Mouse (Mus musculus): ENCODE results near the gene Pptc7. TPM values are rescaled to one million over a fixed set of nuclear protein-coding genes. Genes with fewer than 3 reads are reported as not detected.

Pptc7 gene
- total RNA-seq, 1 experiment, result 21.1 TPM

GRCm38 (mm10) chr5:122278946-122279345, 5.2 kb upstream of the Pptc7 start:
- Histone ChIP-seq H3K9me3 (ENCODE audit: control insufficient read depth, insufficient read depth, low read depth, low read length) (no peaks in the 10 kb centered on the region), H3K4me1 (ENCODE audit: control insufficient read depth in 2 of 2, insufficient read depth in 2 of 2, low read length in 2 of 2, poor library complexity in 1 of 2) (peaks cover 0 to 15% of the 10 kb centered on the region in 2 experiments; a peak in 3 of 4 replicates), H3K36me3 (ENCODE audit: control insufficient read depth, insufficient read depth, low read length, poor library complexity, severe bottlenecking) (no peaks in the 10 kb centered on the region), H3K9ac (ENCODE audit: insufficient read depth, low read depth, low read length, poor library complexity, severe bottlenecking) (no peak overlapping the region), H3K27ac (ENCODE audit: insufficient read depth, low read depth, low read length, poor library complexity, severe bottlenecking) (no peak overlapping the region), H3K4me3 (ENCODE audit: insufficient read depth in 1 of 2, low read depth in 1 of 2, low read length in 2 of 2, poor library complexity in 1 of 2, severe bottlenecking in 1 of 2) (no peak overlapping the region)
- in situ Hi-C loops (cut with MboI; ENCODE audit: low sequenced_read_pairs in 2 of 2, unreplicated experiment in 2 of 2), result no loop called here
- DNase-seq (ENCODE audit: low read depth, low spot score), result no peak
- TF ChIP-seq HCFC1 (IDR thresholded peaks at IDR 0.05; ENCODE audit: borderline replicate concordance, insufficient read depth, low read length) (no peak), MAFK (IDR thresholded peaks at IDR 0.05; ENCODE audit: insufficient read depth, low read depth, low read length) (no peak), CHD2 (IDR thresholded peaks at IDR 0.05; ENCODE audit: low read depth, low read length) (no peak), ZNF384 (IDR thresholded peaks at IDR 0.05; ENCODE audit: low read depth, low read length) (no peak), ZC3H11A (IDR thresholded peaks at IDR 0.05; ENCODE audit: borderline replicate concordance, low read depth, low read length) (no peak)

- H3K4me3 ChIP-seq (ENCODE audit: insufficient read depth in 1 of 2, low read depth in 1 of 2, low read length in 2 of 2, poor library complexity in 1 of 2, severe bottlenecking in 1 of 2), result no peak overlapping the region
- H3K36me3 ChIP-seq (ENCODE audit: control insufficient read depth, insufficient read depth, low read length, poor library complexity, severe bottlenecking), result no peaks in the 10 kb centered on the region
- H3K9me3 ChIP-seq (ENCODE audit: control insufficient read depth, insufficient read depth, low read depth, low read length), result no peaks in the 10 kb centered on the region
- H3K27ac ChIP-seq (ENCODE audit: insufficient read depth, low read depth, low read length, poor library complexity, severe bottlenecking), result no peak overlapping the region
- TF ChIP-seq CHD2 (IDR thresholded peaks at IDR 0.05; ENCODE audit: low read depth, low read length) (no peak), MAFK (IDR thresholded peaks at IDR 0.05; ENCODE audit: insufficient read depth, low read depth, low read length) (no peak), HCFC1 (IDR thresholded peaks at IDR 0.05; ENCODE audit: borderline replicate concordance, insufficient read depth, low read length) (no peak), ZC3H11A (IDR thresholded peaks at IDR 0.05; ENCODE audit: borderline replicate concordance, low read depth, low read length) (no peak), ZNF384 (IDR thresholded peaks at IDR 0.05; ENCODE audit: low read depth, low read length) (no peak)
- peaks cover 0 to 12% of the 10 kb centered on the region in 2 experiments; a peak in 3 of 4 replicates for H3K4me1 ChIP-seq (ENCODE audit: control insufficient read depth in 2 of 2, insufficient read depth in 2 of 2, low read length in 2 of 2, poor library complexity in 1 of 2)
- in situ Hi-C loops (cut with MboI; ENCODE audit: low sequenced_read_pairs in 2 of 2, unreplicated experiment in 2 of 2), result no loop called here
- no peak overlapping the region for H3K9ac ChIP-seq (ENCODE audit: insufficient read depth, low read depth, low read length, poor library complexity, severe bottlenecking)
- DNase-seq (ENCODE audit: low read depth, low spot score), result no peak
Measured at GRCm38 (mm10) chr5:122279799-122280421, 4.3 kb upstream of the Pptc7 start.

GRCm38 (mm10) chr5:122280422-122280826, 3.7 kb upstream of the Pptc7 start:
- Histone ChIP-seq H3K9me3 (ENCODE audit: control insufficient read depth, insufficient read depth, low read depth, low read length) (no peaks in the 10 kb centered on the region), H3K36me3 (ENCODE audit: control insufficient read depth, insufficient read depth, low read length, poor library complexity, severe bottlenecking) (no peaks in the 10 kb centered on the region), H3K9ac (ENCODE audit: insufficient read depth, low read depth, low read length, poor library complexity, severe bottlenecking) (no peak overlapping the region), H3K4me3 (ENCODE audit: insufficient read depth in 1 of 2, low read depth in 1 of 2, low read length in 2 of 2, poor library complexity in 1 of 2, severe bottlenecking in 1 of 2) (0 out of 4 replicates have a peak overlapping the region, but pooled peaks of 1 of the 2 experiments have one; percentile 32), H3K27ac (ENCODE audit: insufficient read depth, low read depth, low read length, poor library complexity, severe bottlenecking) (no peak overlapping the region), H3K4me1 (ENCODE audit: control insufficient read depth in 2 of 2, insufficient read depth in 2 of 2, low read length in 2 of 2, poor library complexity in 1 of 2) (peaks cover 0 to 8% of the 10 kb centered on the region in 2 experiments; a peak in 3 of 4 replicates)
- no peak for DNase-seq (ENCODE audit: low read depth, low spot score)
- no peak for TF ChIP-seq ZNF384 (IDR thresholded peaks at IDR 0.05; ENCODE audit: low read depth, low read length)
- TF ChIP-seq CHD2 (IDR thresholded peaks at IDR 0.05; ENCODE audit: low read depth, low read length), result no peak
- TF ChIP-seq HCFC1 (IDR thresholded peaks at IDR 0.05; ENCODE audit: borderline replicate concordance, insufficient read depth, low read length), result no peak
- no peak for TF ChIP-seq MAFK (IDR thresholded peaks at IDR 0.05; ENCODE audit: insufficient read depth, low read depth, low read length)
- no peak for TF ChIP-seq ZC3H11A (IDR thresholded peaks at IDR 0.05; ENCODE audit: borderline replicate concordance, low read depth, low read length)
- in situ Hi-C loops (cut with MboI; ENCODE audit: low sequenced_read_pairs in 2 of 2, unreplicated experiment in 2 of 2), result no loop called here

DNA sequence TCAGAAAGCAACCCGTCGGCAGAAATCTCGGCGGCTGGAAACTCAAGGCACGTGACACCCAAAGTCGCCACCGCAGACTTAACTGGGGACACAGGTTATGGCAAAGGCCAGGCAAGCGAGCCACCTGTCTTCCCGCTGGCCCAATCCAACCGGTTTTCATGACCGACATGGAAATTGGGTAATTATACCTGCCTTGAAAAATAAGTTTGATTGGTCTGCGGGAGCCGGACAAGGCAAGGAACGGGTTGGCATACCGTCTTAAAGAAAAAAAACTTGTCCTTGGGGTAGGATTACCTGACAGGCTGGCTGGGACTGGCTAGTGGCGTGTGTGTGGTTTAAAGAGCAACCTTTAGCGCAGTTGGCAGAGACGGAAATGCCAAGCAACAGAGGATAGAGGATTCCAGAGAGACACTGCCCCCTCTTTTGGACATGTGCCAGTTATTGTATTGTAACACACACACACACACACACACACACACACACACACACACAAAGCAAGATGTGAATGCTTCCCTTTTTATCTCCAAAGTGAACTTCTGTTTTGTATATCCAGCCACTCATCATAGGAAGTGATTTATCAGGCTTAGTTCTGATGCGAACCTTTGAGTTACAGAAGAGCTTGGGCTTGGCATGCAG, 3.2 kb upstream of the Pptc7 start:
- in situ Hi-C loops (cut with MboI; ENCODE audit: low sequenced_read_pairs in 2 of 2, unreplicated experiment in 2 of 2), result no loop called here
- no peak overlapping the region for H3K27ac ChIP-seq (ENCODE audit: insufficient read depth, low read depth, low read length, poor library complexity, severe bottlenecking)
- H3K9me3 ChIP-seq (ENCODE audit: control insufficient read depth, insufficient read depth, low read depth, low read length), result no peaks in the 10 kb centered on the region
- DNase-seq (ENCODE audit: low read depth, low spot score), result no peak
- H3K4me3 ChIP-seq (ENCODE audit: insufficient read depth in 1 of 2, low read depth in 1 of 2, low read length in 2 of 2, poor library complexity in 1 of 2, severe bottlenecking in 1 of 2), result 0 out of 4 replicates have a peak overlapping the region, but pooled peaks of 1 of the 2 experiments have one; percentile 32
- H3K9ac ChIP-seq (ENCODE audit: insufficient read depth, low read depth, low read length, poor library complexity, severe bottlenecking), result no peak overlapping the region
- peaks cover 3 to 8% of the 10 kb centered on the region in 2 experiments for H3K4me1 ChIP-seq (ENCODE audit: control insufficient read depth in 2 of 2, insufficient read depth in 2 of 2, low read length in 2 of 2, poor library complexity in 1 of 2)
- no peak for TF ChIP-seq HCFC1 (IDR thresholded peaks at IDR 0.05; ENCODE audit: borderline replicate concordance, insufficient read depth, low read length)
- no peak for TF ChIP-seq CHD2 (IDR thresholded peaks at IDR 0.05; ENCODE audit: low read depth, low read length)
- no peak for TF ChIP-seq ZNF384 (IDR thresholded peaks at IDR 0.05; ENCODE audit: low read depth, low read length)
- no peak for TF ChIP-seq MAFK (IDR thresholded peaks at IDR 0.05; ENCODE audit: insufficient read depth, low read depth, low read length)
- no peak for TF ChIP-seq ZC3H11A (IDR thresholded peaks at IDR 0.05; ENCODE audit: borderline replicate concordance, low read depth, low read length)
- no peaks in the 10 kb centered on the region for H3K36me3 ChIP-seq (ENCODE audit: control insufficient read depth, insufficient read depth, low read length, poor library complexity, severe bottlenecking)
